Mouse (Mus musculus) layer of hippocampus, adult 9-11 months (tissue): Measurements from ENCODE around the gene A730009L09Rik.
A peak's percentile ranks its signal among the peaks of the same experiment; 100 is the strongest.

Source experiments
- DNase-seq: peaks from one replicate; pipeline ENCODE4 v3.0.0; 2022

A730009L09Rik gene

DNA sequence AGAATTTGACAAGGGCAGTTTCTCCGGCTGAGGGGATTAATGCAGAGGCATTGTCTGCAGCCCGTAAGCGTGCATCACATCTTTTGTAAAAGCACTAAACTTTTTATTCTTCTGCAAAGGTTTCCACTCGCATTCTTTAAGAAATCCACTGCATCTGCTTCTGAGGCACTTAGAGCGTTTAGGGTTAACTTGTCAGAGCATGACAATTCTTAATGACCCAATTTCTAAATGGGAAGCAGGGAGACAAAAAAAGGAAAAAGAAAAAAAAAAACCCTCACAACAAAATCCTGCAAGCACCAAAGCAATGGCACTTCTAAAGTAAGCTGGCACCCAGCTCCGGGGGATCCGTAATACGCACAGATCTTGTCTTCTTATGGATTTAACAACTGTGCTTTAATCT lies at the start of gene A730009L09Rik:
Gene A730009L09Rik, plus strand, starts transcription at position 301 of the 400 bp plus-strand sequence.
- no peak for DNase-seq

DNA sequence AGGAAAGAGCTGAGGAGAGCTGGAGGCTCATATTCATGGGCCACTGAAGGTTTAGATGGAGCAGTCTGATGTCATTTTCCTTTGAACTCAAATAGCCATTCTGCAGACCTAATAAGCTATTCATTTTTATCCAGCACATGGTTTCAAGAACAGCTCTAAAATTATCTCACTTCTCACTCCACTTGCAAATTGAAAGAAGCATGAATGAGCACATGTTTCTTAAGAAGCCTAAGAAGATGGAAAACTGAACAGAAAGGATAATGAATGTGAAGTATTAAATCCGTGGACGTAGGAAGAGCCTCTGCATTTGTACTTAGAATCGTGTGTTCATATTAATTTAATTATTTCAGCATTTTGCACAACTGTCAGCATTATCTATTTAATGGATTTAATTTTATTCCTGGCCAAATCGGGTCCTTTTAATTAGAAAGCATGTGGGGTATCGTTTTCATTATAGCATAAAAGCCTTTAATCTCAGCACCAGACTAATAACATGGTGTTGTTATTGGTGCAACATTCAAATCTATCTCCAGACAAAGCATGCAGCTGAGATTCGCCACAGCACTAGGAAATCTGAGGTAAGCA lies 49.2 kb upstream of the A730009L09Rik start:
- DNase-seq: no peak

DNA sequence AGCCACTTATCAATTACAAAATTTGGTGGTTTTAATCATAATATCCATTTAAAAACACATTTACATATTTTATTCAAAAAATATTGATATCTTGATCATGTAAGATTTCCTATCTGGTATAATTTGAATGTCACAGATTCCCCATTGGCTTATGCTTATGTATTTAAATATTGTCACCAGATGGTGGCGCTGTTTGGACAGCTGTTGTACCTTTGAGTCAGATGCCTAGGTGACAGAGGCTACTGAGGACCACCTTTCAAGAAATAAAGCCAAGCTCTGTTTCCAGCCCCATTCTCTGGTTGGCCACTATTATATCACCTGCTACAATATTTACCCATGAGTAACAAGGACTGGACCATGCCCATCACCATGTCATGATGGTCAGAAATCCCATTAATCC lies 46.0 kb upstream of the A730009L09Rik start:
- no peak for DNase-seq

DNA sequence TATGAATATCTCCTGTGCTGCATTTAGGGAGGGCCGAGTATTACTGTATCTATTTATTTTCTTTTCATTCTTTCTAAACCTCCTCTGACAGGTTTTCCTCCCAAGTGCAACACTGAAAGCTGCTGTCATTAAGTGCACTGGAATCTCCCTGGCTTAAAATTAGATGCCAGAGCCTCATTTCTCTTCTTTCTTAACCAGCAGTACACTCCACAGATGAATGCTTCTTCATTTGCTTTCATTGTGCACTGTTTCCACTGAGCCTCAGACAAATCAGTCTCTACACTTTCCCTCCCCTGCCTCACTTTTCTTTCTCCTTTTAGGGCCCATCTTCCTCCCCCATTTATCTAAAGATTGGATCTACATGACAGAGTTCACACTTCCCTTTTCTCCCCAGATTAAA lies 44.9 kb upstream of the A730009L09Rik start:
- DNase-seq: no peak

DNA sequence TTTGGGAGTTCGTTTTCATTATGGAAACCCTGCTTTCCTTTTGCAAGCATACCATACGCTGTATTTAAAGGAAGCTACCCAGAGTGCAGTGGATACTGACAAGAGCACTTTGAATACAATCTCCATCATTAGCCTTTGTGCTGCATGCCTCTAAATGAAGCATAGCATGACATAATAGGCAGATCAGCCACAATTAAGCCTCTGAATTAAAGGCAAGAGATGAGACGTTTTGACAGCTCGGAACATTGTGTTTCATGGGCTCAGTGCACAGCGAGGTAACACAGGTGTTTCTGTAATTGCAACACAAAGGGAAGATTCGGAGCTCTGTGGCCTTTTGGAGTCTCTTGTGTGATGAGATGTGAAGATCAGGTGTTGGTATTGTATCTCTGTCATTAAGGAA lies 41.5 kb upstream of the A730009L09Rik start:
- DNase-seq: no peak

DNA sequence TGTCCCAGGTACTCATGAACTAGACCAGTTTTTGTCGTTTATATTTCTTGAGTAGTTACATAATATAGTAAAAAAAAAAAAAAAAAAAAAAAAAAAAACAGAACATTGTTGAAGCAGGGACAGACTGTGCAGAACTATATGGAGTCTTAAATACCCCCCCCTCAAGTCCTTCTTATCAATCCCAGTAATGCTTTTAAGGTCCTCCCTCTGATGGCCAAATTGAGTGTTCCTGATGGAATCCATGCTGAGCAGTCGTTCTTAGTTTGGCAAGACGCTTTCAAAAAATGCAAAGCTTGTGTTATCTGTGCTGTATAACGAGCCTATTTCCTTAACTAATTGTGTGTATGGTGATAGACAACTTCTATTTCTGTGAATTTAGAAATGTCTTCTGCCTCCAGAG lies 40.2 kb upstream of the A730009L09Rik start:
- no peak for DNase-seq

DNA sequence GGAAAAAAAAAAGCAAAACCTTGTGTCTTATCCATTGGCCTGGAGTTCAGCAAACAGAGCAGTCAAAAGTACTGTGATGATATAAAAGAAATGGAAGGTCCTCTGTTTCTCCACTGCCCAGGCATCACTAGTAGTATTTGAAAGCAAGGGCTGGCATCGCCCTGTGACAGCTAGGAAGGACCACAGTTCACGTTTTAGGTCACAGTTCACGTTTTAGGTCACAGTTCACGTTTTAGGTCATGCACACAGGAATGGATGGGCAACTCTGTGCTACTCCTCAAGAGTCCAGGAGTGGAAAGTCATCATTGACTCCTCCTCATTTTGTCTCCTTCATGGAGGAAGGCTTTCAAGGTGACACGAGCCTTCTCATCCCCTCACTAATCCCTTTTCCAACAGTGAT lies 38.0 kb upstream of the A730009L09Rik start:
- no peak for DNase-seq

DNA sequence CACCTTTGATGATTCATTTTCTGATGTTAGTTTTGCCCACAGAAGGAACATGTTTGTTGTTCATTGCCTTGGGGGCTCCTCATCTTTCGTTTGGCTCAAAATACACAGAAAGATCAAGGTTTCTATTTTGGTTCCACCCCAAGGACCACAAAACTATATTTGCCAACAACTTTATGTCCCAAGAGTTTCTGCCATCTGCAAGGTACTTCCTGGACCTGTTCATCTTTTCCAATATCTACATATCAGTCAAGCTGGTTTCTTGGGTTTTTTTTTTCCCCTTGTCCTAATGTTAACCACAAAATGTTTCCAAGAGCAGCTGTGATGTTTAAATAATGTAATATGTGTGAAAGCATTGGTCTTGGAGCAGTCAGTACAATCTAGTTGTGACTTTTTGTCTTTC lies 37.4 kb upstream of the A730009L09Rik start:
- no peak for DNase-seq

DNA sequence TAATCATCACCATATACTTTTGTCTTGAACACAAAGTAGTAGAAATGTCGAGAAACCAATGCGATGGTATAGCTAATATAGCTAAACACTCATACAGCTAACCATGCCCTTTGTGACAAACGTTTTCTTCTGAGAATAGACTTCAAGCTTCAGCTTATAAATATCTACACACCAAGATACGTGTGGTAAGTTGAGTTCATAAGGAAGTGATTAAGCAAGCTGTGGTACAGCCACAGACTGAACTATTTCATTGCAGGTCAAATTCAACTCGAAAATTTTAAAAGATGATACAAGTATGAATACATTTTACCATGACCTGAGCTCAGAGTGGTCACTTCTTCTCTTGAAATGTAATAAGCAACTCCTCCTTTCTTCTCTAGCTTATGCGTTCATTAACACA lies 37.0 kb upstream of the A730009L09Rik start:
- no peak for DNase-seq

DNA sequence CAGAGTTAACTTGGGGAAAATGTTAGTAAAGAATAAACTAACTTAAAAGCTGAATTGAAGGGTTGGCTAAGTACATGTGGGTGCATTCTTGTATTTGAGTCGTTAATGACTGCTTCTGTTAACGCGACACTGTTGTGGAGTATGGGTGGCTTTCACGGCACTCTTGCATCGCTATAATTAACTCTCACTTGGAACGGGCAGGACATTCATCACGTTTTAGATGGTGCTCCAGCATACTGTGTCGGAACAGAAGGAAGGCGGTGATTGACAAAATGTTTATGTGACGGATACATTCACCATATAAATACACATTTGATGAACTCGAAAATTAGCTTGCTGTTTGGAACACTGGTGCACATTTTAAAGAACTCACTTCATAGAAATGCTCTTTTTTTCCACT lies 29.0 kb upstream of the A730009L09Rik start:
- no peak for DNase-seq

DNA sequence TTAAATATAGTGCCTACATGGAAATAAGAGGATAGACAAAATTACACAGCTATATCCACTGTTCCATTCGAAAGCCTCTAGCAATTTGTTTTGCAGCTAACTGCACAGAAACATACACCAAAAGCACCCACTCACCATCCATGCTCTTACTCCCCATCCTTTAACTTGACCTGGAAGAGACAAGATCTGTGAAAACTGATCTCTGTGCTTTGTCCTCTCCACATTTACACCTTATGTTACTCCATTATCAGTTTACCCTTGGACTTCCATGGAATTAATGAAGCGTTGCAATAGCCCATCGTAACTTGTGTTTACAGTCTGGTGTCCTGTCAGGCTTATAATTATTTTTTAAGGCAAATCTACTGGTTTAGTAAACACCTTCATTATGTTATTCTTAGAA lies 20.1 kb upstream of the A730009L09Rik start:
- DNase-seq: no peak

DNA sequence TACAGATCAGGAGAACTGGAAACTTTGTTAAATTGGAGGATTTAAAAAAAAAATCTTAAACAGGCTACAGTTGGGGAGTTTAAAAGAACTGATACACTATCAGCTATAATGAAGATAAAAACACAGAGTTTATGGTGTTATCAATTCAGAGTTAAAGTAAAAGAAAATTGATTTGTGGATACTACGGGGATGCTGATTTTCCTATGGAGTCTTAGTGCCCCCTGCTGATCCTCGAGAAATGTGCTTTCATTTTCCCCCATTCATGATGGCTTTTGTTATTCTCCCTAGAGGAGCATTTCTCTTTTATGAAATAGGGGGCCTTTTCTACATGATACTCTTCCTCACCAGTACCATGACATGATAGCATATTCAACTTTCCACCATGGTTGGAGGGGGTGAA lies 19.5 kb upstream of the A730009L09Rik start:
- DNase-seq: no peak

DNA sequence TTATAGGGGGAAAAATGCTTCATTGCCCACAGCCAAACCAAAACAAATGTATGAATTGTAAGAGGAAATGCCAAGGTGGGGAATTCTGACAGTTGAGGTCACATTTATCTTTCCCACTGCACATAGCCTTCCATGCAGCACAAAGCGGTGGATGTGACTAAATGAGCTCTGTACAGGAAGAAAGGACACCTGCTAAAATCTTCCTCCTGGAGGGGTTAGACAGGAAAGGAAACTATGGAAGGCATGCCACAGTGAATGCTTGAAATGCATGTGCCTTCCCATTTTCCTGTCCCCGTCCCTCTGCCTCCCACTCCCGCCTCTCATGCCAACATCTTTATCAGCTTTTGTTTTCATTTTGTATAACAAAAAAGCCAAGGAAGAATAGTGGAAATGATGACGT lies 7.2 kb upstream of the A730009L09Rik start:
- DNase-seq: no peak

DNA sequence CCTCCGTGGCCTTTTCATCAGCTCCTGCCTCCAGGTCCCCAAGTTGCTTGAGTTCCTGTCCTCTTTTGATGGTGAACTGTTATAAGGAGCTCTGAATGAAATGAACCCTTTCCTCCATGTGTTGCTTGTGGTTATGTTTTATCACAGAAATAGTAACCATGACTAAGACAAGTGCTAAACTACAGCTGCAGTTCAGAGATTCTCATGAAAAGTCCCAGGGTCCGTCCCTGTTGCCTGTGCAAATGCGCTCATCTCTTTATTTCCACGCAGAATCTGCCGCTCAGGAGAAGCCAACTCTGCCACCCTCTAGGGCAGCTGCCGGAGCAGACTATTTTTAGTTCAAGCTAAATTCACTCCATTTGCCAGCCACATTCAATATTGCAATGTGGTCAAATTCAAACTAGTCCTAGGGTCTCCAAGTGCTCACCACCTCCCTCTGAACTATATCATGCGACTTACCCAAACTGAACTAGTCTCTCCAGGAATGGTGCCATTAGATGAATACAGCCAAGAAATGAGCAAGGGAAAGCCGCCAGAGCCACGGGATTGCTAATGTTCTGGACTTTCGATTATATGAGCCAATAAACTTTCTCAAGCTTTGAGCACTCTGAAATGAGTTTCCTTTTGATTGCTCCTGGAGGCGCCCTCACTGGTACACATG lies 7.2 kb downstream of the A730009L09Rik start:
- no peak for DNase-seq

DNA sequence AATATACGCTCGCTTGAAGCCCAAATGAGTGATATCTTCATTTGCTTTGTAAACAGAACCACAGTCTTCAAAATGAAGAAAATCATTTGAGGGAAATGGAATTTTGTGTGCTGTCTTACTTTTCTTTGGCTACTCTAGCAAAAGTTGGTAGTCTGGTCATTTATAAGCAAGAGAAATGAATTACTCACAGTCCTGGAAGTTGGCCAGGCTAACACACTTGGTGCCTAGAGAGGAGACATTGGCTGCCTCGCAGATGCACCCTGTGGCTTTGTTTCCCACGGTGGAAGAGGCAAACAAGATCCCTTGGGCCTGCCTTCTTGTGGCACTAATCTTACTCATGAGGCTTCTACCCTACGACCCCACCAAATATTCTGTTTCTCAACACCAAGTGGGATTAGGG lies 8.1 kb downstream of the A730009L09Rik start:
- DNase-seq: no peak

DNA sequence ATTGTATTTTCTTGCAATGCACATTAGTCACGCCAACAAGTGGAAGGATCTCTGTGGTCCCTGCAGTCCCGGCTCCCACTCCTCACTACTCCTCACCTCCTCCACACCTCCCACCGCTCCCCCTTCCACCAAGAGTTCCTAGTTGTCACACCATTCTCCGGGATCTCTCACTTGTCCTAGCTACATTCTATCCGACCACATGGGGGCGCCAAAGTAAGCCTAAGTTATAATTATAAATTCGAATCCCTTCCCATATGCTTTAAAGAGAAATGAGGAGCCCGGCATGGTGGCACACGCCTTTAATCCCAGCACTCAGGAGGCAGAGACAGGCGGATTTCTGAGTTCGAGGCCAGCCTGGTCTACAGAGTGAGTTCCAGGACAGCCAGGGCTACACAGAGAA lies 12.5 kb downstream of the A730009L09Rik start:
- peak; percentile 40 for DNase-seq

DNA sequence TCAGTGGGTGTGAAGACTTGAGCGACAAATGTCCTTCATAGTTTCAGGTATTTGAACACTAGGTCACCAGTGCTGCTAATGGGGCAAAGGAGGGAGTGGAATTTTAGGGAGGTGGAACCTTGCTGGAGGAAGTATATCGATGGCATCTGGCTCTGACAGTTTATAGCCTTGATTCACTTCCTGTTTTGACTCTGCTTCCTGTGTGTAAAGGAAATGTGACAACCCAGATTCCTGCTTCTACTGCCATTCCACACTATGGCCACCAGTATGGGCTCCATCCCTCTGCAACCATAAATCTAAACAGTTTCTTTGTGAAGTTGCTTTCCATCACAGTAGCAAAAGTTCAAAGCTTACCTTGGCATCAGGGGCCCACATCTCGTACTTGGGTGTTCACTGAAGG lies 17.9 kb downstream of the A730009L09Rik start:
- no peak for DNase-seq

DNA sequence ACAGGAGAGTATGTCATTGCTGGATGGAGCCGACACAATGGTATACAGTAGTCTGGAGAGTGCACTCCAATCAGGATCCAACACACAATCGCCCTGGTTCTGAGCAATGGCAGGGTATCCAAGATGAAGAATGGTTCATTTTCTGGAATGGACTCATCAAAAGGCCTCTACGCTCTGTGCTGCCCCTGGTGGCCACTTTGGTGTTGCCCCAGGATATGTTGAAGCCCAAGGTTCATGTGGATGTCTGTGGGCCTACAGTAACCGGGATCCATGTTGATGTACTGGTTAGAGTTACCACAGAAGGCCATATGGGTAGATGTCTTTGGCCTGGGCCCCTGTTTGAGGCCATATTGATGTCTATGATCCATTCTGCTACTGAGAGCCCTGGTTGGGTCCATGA lies 31.1 kb downstream of the A730009L09Rik start:
- DNase-seq: no peak

DNA sequence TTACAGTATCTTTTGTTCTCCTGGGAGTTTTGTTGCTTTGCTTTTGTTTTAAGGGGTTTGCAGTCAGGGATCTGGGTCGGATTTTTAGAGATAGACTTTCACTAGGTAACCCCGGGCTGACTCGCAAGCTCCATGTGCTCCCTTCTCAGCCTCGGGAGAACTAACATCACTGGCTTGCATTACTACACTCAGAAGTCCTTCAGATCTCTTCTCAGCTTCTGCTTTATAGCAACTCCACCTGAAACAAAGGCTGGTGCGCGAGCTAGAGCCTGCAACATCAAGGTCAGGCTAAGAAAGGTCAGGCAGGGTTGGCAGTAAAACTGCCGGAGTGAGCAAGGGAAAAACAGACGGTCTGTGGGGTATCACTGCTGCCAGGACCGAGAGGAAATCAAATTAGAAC lies 34.2 kb downstream of the A730009L09Rik start:
- DNase-seq: no peak

DNA sequence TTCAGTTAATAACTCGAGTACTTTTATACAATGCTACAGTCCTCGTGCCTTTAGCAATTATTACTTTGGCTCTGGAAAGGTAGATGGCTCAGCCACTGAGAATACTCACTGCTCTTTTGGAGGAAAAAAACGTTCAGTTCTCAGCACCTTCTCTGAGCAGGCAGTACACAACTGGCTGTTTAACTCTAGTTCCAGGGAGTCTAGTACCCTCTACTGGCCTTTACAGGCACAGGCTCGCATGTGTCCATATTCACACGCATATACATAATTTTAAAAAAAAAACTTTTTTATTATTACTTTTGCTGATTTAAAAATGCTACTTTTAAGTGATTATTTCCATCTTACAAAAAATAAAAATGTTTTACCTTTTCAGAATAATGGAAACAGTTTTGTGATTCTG lies 35.5 kb downstream of the A730009L09Rik start:
- DNase-seq: no peak

DNA sequence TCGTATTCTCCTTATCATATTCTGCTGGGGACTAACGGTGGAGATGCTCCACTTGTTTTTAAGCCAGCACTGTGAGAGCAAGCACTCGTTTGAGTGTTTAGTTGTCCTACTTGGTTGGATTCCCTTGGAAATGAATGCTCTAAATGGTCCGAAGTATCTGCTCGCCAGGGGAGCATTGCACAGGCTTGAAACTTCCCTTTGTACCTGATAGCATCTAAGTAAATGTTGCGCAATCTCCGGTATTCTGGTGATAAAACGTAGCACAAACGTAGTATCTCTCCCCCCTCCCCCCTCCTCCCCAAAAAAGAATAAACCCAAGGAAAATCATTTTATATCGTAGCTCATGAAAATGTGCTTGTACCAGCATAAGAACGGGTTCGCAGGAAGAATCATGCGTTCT lies 39.1 kb downstream of the A730009L09Rik start:
- DNase-seq: no peak

DNA sequence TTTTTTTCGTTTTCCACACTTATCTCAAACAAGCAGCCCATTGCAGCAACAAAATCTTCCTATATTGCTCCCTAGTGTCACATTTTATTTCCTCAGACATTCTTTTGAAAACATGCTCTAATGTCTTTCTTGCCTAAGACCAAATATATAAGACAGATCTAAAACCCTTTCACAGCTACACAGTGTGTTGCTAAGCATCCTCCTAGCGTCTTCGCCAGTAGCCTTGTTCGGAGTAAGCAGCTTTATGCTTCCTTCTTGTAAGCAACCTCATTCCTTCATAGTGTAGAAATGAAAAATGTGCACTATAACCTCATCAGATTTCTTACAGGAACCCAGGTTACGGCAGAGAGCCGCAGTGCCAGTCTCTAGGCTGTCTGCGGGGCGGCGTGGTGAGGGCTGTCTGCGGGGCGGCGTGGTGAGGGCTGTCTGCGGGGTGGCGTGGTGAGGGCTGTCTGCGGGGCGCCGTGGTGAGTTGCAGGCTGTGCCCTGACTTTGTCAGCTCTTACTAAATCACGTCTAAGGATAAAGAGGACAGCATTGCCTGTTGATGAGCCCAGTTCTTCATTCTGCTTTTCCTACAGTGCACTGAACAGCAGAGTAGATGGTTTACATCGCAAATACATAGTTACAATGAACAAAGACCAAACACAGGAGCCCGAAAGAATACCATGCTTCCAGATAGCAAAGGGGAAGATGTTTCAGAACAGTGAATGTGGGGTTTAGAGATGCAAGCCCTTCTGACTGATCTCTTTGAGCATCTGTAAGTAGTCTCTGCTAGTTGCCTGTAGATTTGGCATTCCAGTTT lies 43.4 kb downstream of the A730009L09Rik start:
- DNase-seq: no peak

DNA sequence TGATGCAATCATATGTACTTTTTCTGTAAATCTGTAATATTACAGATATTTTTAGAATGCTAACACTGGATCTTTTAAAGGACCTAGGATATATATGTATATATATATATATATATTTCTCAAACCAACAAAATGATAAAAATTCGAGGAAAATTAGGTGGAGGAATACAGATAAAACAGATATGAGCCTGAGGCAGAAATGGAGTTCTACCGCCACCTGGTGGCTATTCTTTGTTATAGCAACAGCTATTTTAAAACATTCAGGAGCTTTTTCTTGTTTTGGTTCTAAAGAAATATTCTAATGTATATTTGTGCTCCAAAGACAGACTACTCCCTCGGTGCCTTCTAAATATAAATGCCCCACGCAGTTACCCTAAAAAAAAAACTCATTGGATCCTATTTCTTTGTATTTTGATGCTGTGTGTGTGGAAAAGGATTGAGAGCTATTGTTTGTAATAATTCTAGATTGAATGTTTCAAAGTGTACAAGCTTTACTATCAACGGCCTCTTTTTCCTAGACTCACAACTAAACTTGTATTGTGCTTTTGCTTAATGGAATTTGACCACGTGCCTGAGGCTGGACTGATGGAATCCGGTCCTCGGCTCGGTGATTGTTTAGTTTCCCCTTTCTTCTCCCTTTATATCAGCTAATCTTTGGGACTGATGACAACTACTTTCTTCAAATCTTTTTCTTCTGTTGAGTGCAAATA lies 44.8 kb downstream of the A730009L09Rik start:
- DNase-seq: no peak

DNA sequence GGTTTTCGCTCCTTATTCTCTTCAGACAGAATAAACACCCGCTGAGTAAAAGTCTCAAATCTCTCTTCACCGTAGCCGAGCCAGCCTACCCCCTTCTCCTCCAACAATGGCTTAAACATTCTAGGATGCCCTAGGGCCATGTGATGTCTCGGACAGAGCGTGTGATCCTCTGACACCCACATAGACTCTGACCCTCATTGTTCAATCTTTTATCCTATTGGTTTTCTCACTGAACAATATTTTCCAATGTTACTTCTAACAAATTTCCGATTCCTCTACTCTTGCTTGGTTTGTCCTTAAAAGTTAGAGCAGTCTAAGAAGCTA lies 45.3 kb downstream of the A730009L09Rik start:
- no peak for DNase-seq
